Mouse (Mus musculus) thymus, adult 2 months (tissue): Measurements from ENCODE around the gene Tbk1.

Experiments
- CTCF ChIP-seq: fragments of 200-500 bp; IDR thresholded peaks from 2 replicates; pipeline ENCODE4 v1.5.1; 2012; ENCODE audit warnings: mild to moderate bottlenecking, control low read depth, low read length, moderate library complexity, borderline replicate concordance; ENCODE audit not compliant: control insufficient read depth, poor library complexity, insufficient read depth; ENCODE audit errors: extremely low read depth
- POLR2A ChIP-seq: fragments of 200-500 bp; IDR thresholded peaks from 2 replicates; pipeline ENCODE4 v1.6.1; 2012; ENCODE audit warnings: mild to moderate bottlenecking, low read length, control low read depth, moderate library complexity; ENCODE audit not compliant: control insufficient read depth, poor library complexity, insufficient read depth; ENCODE audit errors: extremely low read depth

GRCm38 (mm10) chr10:121531541-121531940, 55.0 kb downstream of the Tbk1 start:
- TF ChIP-seq CTCF (no peak), POLR2A (no peak)
